Mouse (Mus musculus) heart, postnatal 10 days (tissue): ENCODE measurements around the gene Ccdc175. TPM values are rescaled to one million over a fixed set of nuclear protein-coding genes. Genes with fewer than 3 reads are reported as not detected.
A peak's percentile ranks its signal among the peaks of the same experiment; 100 is the strongest.

Experiments used
- DNase-seq, 2 experiments: peaks; one replicate each; pipeline ENCODE4 v3.0.0; 2021
- intact Hi-C: fragments of 180-260 bp; cut with DNase I; formaldehyde crosslinking; loops from one replicate; pipeline ENCODE4 v1.15.1; 2025
- total RNA-seq, 2 experiments: library from RNA; stranded (reverse); gene quantifications; 2 replicates each; pipeline ENCODE4 v1.2.3; 2021

Gene Ccdc175
- total RNA-seq, 2 experiments from 2014 or later, result not detected

DNA sequence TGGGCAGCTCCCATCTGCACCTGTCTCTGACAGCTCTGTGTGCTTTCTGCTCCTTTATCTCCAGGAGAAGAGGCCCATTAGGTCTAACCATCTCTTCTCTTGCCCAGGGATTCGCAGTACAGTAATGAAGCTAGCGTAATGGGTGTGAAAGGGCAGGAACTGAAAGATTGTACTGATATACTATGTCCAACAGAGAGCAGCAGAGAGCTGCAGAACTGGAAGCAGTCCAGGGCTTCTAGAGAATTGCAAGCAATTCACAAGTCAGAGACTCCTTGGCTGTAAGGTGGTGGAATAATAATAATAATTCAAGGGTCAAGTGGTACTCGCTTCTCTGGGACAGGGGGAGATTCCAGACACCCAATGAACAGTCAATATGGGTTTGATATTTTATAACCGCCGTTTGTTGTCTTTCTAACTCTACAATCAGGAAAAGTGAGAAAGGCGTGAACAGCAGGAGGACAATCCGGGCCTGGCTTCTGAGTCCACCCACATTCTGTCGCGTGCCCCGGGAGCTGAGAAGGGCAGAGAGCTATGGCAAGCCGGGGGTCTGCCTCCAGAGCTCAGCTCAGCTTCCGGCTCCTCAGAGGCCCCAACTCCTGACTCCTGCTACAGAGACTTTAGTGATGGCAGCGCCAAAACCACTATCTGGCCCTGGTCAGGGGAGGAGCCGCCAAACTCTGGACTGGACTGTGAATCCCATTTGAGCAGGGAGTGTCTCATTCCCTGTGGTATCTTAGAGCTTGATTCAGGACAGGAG is 80.1 kb downstream of the Ccdc175 start:
- intact Hi-C loops, result loop anchor here (1.0 to 10.0 kb wide), 5 partner anchors 93 to 870 kb away; partner anchors contain the start of gene Dhrs7
- DNase-seq, result peak; percentile 80 to 84

DNA sequence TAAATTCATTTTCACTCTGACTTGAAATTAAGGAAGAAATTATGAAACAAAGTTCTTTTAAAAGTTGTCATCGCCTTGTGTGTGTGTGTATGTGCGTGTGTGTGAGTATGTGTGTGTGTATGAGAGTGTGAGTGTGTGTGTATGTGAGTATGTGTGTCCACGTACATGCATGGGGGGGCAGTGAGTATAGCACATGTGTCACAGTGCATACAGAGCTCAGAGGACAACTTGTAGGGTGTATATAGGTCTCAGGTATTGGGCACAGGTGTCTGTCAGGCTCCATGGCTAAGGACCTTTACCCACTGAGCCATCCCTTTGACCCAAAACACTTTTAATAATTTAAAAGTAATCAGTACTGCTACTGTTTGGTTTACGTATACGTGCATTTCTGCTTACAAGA is 80.8 kb downstream of the Ccdc175 start:
- intact Hi-C loops, result loop anchor here (1.0 to 10.0 kb wide), 5 partner anchors 93 to 871 kb away; partner anchors contain the start of gene Dhrs7
- DNase-seq, result no peak

DNA sequence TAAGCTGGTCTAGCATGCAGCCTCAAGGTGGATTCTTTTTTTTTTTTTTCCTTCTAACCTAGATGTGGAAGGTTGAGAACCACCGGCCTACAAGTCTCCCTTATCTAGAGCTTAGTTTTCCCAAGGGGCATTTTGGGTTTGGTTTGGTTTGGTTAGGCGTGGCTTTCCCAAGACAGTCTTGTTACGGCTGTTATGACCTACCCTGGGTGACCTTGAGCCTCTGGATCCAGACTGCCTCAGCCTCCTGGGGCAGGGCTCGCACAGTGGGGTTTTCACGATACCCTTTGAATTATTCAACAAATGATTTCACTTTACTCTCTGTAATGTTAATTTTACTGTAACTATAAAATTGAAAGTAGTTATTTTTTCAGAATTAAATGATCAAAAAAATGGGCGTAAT is 82.1 kb downstream of the Ccdc175 start:
- no peak for DNase-seq
- intact Hi-C loops, result loop anchor here (5.0 to 10.0 kb wide), 3 partner anchors 95 to 872 kb away; partner anchors contain the start of gene Dhrs7

DNA sequence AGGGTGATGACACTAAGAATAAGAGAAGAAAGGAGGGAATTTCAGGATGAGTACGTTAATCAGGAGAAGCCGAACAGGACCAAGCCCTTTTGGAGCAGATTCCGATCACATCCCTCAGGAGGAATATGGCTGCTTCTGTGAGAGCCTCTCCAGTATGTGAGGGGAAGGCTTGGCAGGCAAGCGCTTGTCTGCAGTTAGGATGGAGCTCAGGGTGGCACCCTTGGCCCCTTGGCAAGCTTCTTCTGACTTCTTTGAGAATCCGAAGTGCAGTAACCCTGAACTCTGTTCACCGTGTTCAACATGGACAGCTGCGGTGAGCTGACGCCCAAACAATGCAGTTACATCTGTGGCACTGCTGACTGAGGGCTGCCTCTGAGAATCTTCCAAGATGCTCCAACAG is 87.9 kb downstream of the Ccdc175 start:
- DNase-seq, result no peak
- intact Hi-C loops, result loop anchor here (10.0 kb wide), 1 partner anchor 418 kb away; no protein-coding TSS in a partner anchor

DNA sequence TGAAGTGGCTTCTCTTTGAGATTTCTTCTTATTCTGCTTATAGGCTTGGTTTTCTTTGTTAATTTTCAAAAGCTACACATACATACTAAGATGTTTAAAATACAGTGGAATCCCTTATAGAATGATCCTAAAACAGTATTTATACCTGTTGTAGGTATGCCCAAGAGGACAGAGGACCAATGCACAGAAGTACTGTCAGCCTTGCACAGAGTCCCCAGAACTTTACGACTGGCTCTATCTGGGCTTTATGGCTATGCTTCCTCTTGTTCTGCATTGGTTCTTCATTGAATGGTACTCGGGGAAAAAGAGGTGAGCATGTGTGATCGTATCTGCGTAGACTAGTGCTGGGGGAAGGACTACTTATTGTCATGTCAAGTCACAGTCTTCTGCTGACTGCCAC is 95.0 kb downstream of the Ccdc175 start:
- intact Hi-C loops, result loop anchor here (10.0 kb wide), 1 partner anchor 425 kb away; no protein-coding TSS in a partner anchor
- DNase-seq, result no peak

DNA sequence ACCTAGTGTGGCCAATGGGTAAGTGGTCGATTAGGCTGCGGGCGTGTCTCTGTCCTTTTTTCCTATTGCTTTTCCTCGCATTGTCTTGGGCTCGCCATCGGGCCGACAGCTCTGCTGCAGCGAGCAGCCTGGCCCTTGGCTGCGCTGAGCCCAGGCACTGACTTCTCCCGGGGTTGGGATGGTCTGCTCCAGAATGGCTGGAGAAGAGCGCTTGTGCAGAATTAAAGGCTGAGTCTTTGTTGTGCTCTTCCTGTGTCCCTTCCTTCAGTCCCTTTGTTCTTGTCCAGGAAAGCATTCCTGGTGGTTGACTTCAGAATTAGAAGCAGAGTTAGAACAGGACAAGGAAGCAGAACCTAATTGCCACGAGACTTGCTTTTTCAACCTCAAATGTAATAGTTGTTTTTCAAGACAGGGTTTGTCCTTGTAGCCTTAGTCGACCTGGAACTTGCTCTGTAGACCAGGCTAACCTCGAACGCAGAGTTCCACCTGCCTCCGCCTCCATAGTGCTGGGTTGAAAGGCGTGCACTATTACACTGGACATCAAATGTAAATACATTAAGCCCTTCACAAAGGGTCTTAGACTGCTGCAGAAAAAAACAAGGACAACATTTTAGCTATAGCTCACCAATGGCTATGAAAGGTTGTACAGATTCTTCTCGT is 98.5 kb downstream of the Ccdc175 start:
- no peak for DNase-seq
- intact Hi-C loops, result no loop called here

DNA sequence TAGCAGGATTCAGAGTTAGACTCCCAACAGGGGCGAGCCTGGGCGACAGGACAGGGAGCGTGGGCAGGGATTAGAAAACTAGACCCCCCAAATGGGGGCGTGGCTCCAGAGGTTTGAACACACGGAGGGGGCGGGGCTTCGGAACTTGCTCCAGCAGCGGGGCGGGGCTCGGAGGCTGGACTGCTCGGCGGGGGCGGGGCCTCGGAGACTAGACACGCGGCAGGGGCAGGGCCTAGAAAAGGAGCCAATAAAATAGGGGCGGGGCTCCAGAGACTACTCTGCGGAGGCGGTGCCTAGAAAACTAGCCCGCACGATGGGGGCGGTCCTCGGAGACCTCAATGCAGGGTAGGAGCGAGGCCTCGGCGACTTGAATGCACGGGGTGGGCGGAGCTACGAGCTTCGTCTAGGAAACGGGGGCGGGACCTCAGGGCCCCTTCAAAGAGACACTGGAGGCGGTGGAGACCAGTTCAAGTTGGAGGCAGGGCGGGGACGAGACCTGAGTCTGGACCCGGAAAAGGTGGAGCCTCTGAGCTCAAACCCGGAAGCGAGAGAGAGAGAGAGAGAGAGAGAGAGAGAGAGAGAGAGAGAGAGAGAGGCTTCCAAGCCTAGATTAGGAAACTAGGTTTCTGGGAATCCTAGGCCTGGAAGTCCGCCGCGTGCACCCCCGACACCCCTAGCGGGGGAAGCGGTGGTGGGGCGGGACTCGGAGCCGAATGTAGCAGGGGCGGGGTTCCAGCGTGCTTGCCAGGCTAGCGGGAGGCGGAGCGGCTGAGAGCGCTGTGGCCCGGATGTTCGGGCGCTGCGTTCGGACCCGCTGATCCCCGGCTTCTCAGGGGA is 99.3 kb downstream of the Ccdc175 start, which contains the start of the genes L3hypdh and Jkamp:
Gene L3hypdh (minus strand): TSS at position 111 of the 837 bp plus-strand sequence.
Gene Jkamp (plus strand): TSS at position 261 of the 837 bp plus-strand sequence.
- intact Hi-C loops, result no loop called here
- peak; percentile 100 for DNase-seq

DNA sequence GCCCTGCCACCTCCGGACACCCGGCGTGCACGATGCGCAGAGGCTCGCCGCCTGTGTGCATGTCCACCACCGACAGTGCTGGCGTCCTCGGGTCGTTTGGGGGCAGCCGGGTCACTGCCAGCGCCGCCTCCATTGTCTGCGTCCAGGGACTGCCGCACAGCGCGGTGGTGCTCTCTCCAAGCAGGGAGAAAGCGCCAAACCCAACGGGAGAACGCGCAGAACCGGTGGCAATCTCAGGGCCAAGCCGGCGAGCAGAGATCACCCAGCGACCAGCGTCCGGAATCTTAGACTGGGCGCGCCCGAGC is 99.9 kb downstream of the Ccdc175 start:
- DNase-seq, result no peak
- intact Hi-C loops, result no loop called here

DNA sequence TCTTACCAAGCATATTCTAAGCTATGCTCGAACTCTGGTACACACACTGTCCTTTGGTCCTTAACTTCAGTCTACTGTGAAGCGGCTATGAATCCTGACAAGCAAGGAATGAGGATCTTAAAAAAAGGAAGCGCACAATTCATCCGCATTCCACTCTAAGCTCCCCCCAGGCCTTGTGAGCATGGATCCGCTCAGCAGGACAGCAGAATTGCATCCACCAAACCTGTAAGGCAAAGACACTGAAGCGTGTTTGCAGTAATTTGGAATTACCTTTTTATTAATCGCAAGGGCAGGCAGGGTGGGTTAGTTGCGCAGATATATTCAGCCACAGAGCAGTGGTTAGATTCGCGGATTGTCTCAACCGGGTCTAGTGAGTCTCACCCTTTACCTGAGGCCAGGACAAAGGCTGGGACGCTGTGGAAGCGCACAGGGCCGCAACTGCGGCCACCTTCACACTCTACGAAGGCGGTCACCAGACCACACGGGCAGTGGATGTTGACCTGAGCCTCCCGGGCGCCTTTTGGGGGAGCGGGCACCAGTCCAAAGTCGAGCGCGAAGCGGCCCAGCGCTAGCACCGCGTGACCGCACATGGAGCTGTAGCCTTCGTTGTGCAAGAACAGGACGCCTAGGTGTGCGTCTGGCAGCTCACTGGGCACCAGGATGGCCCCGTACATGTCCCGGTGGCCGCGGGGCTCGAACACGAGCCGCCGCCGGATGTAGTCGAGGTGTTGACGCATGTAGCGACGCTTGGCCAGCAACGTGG is 100.4 kb downstream of the Ccdc175 start:
- intact Hi-C loops, result no loop called here
- DNase-seq, result no peak

DNA sequence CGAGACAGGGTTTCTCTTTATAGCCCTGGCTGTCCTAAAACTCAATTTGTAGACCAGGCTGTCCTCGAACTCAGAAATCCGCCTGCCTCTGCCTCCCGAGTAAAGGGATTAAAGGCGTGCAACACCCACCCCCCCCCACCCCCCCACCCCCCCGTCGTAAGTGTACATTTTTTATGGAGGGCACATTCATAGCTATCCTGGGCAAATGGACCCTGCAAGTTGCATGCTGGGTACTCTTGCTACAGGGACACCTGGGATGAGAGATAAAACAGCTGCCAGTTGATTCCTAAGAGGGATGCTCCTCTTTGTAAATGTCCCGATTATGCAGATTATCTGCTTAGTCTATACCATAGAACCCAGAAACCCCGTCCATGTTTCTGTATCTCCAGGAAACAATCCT is 101.6 kb downstream of the Ccdc175 start:
- intact Hi-C loops, result no loop called here
- DNase-seq, result no peak

DNA sequence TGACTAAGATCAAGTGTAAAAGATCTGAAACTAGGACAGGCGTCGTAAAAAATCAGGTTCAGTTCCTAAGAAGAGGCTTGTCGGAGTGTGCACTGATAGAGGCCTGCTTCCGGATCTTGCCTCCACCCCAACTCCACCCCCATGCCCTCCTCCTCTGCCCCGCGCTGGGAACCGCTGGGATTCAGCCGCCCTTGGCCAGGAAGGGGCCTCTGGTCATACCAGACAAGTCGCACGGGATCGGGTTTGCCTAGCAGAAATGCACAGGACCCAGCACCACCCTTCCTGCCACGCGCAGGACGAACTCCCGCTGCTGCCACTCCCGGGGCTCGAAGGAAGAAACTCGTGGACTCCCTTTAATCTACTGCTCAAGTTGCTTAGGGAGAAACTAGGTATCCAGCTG is 102.5 kb downstream of the Ccdc175 start:
- peak; percentile 7 to 23 for DNase-seq
- intact Hi-C loops, result no loop called here

DNA sequence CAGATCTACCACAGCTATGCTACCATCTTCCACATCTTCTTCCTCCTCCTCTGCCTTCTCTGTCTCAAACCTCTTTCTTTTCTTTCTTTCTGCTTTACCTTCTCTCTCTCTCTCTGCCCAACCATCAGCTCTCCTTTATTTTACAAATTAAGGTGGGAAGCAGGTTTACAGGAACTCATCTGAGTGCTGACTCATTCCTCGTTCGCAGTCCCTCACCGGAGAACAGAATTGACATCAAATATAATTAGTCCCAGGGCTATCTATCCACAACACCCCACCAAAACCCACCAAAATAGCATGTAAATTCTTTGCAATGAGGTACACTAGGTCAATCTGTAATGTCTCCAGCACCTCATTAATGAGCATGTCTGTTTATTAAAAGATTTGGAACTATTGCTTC is 102.9 kb downstream of the Ccdc175 start:
- no peak for DNase-seq
- intact Hi-C loops, result no loop called here

DNA sequence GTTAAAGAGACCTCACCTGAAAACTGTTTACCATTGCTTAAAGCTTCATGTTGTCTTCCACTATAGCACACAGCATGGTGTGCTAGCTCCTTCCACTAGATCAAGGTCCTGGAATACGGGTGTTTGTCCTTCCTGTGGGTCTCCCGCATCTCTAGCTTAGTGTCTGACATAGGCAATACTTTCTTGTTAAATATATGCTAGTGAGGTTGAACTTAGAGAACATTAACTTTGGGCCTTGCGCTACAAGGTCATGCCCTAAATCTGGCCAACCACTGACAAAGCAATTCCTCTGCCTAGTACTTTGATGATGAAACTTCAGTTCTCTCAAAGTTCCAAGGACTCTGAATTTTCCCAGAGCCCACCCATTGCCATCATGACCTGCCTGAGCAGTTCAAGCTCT is 106.6 kb downstream of the Ccdc175 start:
- no peak for DNase-seq
- intact Hi-C loops, result no loop called here

DNA sequence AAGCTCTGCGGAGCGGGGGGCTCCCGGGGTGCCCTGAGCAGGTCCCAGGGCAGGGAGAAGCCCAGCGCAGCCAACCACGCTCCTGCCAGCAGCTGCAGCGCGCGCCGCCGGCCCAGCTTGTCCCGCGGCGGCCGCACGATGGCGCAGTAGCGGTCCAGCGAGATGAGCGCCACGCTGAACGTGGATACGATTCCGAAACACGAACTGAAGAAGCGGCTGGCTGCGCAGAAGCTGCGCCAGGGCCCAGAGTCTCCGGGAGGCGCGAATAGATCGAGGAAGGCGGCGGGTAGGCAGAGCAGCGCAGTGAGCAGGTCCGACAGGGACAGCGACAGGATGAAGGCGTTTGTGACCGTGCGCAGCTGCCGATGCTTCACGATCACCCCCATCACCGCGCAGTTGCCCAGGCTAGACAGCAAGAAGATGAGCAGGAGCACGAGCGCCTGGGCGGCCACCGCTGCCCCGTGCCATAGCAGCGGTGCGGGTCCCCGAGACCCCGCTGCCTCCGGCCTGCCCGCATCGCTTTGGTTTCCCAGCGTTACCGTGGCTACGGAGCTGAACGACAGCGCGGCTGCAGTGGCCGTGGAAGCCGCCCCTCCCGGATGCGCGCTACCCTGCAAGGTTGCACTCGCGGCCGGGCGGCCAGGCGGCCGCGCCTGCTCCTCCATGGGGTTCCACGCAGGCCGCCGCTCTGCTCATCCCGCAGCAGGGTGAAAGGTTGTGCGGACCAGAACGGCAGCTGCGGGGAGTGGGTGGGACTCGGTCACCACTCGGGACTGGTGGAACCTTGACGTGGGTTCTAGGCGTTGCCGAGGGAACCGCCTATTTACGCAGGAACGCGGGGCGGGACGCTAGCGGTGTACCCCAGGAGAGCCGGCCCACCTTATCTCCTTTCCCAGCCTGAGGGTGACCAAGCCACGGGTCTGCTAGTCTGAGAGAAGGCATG is 114.2 kb downstream of the Ccdc175 start, which contains the start of gene Gpr135:
Gene Gpr135 (minus strand): TSS at position 799 of the 943 bp plus-strand sequence.
- peak; percentile 88 to 89 for DNase-seq
- intact Hi-C loops, result no loop called here

DNA sequence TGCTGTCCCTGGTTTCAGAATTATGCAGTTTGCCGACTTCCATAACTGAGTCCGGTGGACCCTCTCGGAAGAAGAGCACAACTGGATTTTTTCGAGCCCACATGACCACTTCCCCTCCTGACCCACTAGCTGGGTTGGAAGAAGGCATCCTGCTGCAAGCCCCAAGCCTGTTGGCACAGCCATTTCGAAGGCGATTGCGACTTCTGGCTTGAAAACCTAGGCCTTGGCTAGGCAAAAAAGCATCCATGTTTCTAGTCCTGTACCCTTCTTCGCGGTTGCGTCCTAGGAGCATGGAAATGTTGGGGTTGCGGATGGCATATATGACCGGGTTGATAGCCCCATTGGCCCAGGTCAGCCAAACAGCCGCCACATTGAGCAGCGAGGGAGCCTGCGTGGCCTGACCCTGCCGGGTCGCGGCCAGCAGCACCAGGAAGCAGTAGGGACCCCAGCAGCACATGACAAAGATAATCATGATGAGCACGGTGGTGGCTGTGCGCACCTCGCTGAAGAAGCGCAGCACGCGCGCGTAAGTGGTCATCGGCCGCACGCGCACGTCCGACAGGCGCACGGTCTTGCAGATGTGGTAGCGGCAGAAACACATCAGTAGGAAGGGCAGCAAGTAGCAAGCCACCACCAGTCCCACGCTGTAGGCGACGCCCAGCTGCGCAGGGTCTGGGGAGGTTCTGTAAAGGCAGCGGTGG is 115.1 kb downstream of the Ccdc175 start:
- no peak for DNase-seq
- intact Hi-C loops, result no loop called here

DNA sequence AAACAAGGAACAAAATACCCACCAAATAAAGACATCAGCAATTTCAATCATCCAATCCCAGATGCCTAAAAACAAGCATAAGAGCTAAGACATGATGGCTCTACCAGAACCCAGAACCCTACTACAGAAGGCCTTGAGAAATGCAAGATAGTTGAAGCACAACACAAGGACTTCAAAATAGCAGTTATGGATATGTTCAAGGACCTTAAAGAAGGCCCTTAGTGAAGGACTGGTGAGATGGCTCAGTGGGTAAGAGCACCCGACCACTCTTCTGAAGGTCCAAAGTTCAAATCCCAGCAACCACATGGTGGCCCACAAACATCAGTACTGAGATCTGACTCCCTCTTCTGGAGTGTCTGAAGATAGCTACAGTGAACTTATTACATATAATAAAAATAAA is 127.0 kb downstream of the Ccdc175 start:
- no peak for DNase-seq
- intact Hi-C loops, result no loop called here

DNA sequence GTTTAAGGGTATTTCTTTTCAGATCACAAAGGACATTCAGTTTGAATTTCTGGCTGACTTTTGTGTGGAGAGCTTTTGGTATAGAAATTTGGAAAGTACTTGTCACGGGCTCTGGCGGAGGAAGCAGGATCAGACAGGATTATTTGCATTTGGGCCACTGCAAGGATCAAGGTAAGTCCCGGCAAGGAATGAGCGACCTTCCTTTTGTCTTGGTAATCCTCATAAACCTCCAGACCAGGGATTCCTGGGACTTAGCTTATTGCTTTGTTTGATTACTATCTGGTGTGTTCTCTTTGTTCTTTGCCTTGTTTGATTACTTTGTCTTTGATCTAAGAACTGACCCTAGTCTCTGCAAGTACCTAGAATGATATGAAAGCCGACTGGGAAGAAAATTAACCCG is 131.0 kb downstream of the Ccdc175 start:
- DNase-seq, result no peak
- intact Hi-C loops, result no loop called here

DNA sequence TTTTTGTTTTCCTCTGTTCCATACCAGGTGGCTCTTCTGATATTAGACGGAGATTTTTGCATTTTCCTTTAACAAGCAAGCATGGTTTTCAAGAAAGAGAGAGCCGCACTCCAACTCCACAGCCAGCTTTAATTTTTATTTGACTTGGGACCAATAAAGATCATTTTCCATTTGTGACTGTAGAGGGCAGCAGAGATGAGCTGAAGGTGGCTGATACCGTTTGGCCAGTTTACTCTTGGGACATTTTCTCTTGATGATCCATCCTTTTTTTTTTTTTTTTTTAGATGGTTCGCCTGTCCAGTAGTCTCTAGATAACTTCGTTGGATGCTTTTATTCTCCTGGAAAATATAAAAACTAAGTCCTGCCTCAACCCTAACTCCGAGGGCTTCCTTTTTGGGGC is 131.5 kb downstream of the Ccdc175 start:
- peak; percentile 30 to 50 for DNase-seq
- intact Hi-C loops, result no loop called here

DNA sequence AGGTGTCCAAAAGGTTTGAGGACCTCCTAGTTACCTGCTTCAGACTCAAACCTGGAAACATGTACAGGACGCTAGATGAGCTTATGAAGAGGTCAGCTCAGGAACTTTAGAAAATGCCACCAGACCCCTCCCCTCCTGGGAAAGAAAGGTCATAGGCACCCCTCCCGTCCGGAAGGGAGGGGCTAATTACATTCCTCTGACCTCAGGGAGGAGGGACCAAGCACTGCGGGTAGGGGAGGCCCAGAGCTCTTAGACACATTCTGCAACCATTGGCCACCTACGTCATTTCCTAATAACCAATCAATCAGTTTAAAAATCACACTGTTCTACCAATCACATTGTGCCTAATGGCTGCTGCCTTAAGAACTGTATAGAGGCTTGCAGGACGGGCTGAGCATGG is 132.3 kb downstream of the Ccdc175 start:
- no peak for DNase-seq
- intact Hi-C loops, result no loop called here
